Mouse (Mus musculus) cerebral cortex, adult 2 months (tissue): ENCODE data around the gene Tnfsf14.

Experiments
- WGBS: fragments of 180-500 bp; shearing (Covaris S2); methylation state at CpG from one replicate; pipeline ENCODE4 v1.1.7; 2018; 5-methylcytosine and 5-hydroxymethylcytosine counted together

Gene Tnfsf14

DNA sequence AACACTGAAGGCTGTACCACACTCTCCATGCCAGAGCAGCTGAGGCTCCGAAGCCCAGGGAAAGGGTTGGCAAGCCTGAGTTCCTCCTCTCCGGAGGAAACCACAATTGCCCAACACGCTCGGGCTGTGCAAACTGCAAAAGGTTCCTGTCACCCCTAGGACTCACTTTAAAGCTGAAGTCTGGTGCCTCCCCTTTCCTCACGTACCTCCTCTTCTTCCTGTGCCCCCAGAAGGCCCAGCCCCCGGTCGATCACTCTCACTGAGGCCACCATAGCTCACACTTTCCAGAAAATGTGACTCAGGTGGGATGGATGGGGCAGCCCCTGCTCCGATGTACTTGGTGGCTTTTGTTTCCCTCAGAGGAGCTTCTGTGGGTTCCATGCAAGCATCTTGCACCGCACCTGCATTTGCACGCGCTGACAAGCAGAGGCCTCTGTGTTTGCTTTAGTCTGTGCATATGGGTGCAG, at the start of gene Tnfsf14:
TSS of gene Tnfsf14 (minus strand) at position 137 of the 467 bp plus-strand sequence.
- 77% methylated on average over 11 of the region's 11 CpGs for WGBS

DNA sequence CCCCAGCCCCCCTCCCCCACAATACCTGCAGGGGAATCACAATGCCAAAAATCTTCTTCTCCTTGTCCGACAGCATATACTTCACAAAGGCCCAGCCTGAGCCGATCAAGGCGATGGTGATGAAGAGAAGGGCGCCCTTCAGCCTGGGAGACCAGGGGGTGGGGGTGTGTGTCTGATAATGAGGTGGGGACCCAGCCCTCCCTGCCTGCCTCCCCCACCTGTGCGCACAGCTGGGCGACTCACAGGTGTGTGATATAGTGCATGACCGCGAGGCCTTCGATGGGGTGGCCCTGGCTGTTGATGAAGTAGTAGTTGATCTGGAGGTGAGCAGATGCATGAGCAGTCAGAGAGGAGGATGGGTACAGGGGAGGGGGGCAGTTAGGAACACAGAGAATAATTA, 43.2 kb upstream of the Tnfsf14 start:
- WGBS, result 95% methylated on average over 9 of the region's 9 CpGs

DNA sequence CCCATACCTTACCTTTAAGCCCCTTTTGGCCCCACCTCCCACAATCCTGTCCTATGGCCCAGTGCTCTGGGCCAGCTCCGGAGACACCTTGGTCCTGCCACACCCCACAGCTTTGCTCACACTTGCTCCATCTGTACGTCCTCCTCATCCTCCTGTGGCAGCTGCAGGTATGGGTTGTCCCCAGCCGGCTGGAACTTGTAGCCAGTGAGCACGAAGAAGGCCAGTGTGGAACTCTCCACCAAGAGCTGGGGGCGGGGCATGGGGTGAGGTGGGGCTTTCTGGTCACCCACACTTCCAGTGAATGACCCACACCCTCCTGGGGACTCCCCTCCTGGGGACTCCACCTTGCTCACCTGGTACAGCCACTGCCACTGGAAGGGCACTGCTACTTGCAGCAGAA, 41.8 kb upstream of the Tnfsf14 start:
- 94% methylated on average over 5 of the region's 5 CpGs for WGBS

DNA sequence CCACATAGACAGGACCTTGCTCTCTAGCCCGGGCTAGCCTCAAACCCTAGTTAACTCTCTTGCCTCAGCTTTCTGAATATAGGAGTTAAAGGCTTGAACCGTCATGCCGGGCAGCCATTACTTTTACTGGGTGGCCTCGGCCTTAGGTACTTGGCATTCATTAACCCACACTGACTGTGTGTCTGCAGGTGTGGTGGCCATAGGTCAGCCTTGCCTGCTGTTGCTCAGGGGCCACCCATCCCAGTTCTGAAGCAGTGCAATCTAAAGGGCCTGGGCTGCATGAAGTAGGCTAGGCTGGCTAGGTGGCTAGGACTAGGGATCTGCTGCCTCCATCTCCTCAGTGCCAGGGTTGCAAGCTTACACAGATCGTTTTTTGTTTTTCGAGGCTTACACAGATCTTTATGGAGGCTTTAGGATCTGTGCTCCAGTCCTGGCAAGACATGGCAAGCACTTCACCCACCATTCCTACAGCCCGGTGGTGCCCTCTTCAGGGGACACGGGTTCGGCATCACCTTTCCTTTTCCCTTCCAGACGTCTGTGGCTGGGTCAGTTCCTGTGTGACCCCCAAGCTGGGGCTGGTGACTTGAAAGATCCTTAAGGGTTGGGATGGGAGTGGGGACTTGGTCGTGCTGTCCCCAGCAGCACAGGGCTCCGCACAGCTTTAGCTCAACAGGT, 40.4 kb upstream of the Tnfsf14 start:
- 81% methylated on average over 12 of the region's 12 CpGs for WGBS

DNA sequence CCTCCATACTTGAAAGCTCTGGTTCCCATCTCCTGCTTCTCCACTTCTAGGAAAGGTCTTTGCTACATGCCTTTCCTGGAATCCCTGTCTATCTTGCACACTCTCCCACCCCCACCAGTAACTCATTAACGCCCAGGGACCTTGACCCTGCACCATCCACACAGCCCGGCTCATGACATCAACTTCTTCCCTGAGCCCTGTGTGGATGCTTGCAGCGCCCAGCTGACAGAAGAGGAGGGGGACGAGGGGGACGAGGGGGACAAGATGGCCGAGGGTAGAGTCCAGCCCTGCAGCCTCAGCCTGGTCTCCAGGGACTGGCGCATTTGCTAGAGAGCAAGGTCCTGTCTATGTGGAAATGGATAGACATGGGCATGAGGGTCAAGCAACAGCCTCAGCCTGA, 39.1 kb upstream of the Tnfsf14 start:
- WGBS, result 59% methylated on average over 7 of the region's 7 CpGs

DNA sequence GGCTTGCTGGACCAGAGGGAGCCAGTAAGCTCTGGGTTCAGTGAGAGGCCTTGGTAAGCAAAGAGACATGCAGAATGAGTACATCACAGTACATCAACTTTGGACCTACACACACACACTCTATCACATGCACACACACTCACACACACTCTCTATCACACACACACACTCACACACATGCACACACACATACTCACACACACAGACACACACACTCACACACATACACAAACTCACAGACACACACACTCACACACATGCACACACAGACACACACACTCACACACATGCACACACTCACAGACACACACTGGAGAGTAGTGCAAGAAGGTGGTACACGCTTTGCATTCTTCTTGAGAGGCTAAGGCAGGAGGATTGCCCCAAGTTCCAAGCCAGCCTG, 38.2 kb upstream of the Tnfsf14 start:
- WGBS, result 88% methylated on average over 1 of the region's 1 CpGs

DNA sequence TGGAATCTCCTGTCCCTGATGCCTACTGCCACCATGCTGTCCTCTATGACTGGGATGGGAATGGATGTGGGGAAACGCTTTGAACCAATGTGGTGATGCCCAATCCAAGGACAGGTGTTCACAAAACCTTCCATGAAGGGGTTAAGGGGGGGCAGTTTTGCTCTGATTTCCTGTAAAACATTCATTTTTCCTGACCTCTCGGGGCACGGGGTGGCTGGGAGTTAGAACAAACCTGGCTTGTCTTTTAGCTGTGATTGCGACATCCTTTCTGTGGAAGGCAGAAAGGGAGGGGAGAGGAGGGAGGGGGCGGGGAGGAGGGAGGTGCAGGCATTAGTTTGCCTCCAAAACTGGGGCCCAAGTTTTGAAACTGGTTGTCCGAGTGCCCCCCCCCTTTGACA, 36.8 kb upstream of the Tnfsf14 start:
- 65% methylated on average over 6 of the region's 6 CpGs for WGBS

DNA sequence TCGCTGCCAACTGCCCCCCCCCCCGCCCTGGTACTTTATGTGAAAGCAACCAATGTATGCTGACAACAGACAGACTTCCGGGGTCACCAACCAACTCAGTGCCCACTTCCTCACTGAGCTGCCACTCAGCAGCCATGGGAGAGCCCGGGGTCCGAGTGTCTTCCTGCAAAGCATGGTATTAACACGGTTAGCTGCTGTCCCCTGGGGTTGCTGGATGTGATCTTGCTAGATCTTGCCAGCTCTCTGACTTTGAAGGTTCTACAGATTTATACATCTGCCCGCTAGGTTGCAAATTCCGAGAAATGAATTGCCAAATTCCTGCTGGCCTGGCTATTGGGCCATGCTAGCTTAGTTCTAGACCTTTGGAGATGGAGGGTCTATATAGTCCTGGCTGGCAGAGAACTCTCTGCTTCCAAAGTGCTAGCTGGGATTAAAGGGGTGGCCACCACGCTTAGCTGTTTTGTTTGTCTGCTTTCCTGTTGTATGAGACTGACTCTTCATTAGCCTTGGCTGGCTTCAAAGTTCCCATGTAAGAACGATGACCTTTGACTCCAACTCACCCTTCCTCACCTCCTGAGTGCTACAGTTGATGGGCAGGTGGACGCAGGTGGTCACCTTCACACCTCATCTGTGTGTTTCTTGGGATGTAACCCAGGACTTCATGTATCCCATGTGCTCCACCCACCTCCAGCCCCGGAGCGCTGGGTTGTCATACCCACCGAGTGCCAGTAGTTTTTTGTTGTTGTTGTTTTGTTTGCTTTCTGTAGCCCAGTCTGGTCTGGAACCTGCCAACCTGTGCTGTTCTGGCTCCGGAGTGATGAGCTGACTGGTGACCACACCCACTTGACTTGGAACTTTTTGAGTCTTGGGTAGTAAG, 36.1 kb upstream of the Tnfsf14 start:
- 78% methylated on average over 15 of the region's 15 CpGs for WGBS

DNA sequence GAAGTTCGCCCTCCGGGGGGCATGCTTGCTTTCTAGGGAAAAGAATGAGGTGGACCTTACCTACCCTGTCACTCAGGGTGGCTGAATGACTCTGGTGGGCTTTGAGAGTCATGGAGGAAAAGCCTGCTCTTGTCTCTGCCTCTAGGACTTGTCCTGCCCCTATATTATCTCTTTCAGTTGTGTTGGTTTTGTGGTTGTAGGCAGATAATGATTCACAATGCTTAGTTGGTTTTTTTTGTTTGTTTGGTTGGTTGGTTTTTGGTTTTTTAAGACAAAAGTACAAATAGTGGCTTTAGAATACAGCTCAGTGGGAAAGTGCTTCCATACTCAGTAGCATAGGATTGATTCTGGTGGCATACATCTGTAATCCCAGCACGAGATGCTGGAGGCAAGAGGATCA, 34.9 kb upstream of the Tnfsf14 start:
- 79% methylated on average over 3 of the region's 3 CpGs for WGBS

DNA sequence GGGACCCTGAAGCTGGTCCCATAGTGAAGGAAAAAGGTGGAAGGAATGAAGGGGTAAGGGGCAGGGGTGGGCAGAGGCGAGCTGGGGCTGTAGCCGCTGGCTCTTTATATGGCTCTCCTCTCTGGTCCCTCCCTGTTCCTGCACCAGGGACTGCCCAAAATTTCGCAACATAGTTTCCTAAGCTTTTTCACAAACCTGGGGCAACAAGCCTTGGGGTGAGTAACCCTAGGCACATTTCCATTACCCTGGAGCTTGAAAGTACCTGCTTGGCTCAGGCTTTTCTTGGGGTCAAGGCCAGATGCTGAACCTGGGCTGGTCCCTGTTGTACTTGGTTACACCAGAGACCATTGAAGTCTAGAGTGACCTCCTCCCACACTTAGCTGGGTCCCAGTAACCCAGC, 34.0 kb upstream of the Tnfsf14 start, which contains the start of gene C3:
TSS of gene C3 (minus strand) at position 123 of the 400 bp plus-strand sequence.
- WGBS, result 86% methylated on average over 3 of the region's 3 CpGs

DNA sequence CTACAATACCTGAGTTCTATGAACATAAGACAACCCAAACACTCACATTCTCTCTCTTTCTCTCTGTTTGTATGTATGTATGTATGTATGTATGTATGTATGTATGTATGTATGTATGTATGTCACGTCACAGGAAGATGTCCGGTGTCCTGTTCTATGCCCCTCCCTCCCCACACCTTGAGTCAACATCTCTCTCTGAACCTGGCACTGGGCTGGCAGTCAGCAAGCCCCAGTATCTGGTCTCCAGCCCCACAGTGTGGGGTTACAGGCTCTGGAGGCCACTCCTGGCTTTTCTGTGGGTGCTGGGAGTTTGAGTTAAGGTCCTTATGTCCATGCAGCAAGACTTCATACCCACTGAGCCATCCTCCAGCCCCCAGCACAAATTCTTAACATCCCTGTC, 33.5 kb upstream of the Tnfsf14 start:
- WGBS, result 95% methylated on average over 2 of the region's 2 CpGs

DNA sequence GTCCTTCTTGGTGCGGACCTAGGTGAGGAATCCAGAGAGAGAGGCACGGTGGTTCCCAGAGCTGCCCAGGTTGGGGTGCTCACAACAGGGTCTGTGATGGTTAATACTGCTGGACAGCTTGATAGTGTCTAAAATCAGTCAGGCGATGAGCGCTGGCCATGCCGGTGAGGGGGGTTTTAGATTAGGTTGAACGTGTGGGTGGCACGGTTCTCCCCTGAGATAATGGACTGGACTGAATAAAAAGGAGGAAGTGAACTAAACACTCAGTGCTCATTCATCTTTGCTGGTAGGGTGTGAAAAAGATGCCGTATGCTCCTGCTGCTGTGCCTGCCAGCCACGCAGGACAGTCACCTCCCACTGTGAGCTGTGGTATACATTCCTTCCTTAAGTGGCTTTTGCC, 29.3 kb upstream of the Tnfsf14 start:
- WGBS, result 71% methylated on average over 9 of the region's 9 CpGs

DNA sequence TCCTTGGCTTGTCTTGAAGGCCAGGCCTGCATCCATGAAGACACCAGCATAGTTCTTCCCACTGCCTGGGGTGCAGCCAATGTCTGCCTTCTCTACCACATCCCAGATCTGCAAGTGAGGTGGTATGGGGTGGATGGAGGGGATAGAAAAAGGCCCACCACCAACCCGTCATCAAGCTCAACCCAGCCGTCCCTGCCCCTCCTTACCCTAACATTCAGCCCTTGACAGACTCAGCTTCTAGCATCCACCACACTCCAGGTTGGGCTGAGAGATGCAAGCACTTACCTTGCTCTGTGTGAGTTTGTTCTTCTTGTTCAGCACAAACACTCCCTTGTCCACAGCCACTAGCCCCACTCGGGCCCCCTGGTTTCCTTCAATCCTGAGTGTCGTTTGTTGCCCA, 27.9 kb upstream of the Tnfsf14 start:
- WGBS, result 83% methylated on average over 4 of the region's 4 CpGs

DNA sequence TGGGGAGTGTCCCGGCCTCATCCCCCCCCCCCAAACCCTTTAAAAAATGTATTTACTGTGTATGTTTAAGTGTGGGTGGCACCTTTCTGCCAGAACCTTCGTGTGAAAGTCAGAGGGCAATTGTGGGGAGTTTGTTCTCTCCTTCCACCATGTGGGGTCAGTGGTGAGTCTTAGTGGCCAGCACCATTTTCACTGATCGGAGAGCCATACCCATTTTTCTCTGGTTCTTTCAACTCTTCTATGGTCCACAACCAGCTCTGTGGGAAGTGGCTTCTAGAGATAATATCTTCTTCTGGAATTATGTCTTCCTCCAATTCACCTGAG, 25.9 kb upstream of the Tnfsf14 start:
- 24% methylated on average over 3 of the region's 3 CpGs for WGBS

DNA sequence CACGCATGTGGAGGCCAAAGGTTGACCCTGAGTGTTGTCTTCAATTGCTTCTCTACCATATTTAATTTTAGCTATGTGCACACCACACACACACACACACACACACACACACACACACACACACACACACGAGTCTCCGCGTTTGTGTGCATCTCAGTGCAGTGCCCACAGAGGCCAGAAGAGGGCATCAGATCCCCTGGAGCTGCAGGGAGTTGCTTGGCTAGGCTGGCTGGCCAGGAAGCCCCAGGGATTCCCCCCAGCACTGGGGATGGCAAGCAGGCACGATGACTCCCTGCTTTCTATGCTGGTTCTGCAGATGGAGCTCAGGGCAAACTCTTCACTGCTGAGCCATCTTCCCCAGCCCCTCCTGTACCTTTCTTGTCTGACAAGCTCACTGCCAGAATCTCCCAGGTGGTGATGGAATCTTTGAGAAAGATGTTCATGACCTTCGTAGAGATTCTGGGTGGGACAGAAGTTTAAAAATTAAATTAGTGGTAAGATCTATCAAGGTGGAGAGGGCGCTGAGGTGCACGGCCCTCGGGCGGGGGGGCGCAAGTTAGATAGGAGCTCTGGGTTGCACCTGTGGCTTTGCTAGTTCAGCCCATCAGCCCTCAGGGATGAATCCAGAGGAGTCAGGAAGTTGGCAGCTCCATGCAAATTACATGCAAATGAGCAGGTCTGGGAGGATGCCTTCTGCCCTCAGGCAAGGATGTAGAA, 25.3 kb upstream of the Tnfsf14 start:
- 19% methylated on average over 11 of the region's 11 CpGs for WGBS

DNA sequence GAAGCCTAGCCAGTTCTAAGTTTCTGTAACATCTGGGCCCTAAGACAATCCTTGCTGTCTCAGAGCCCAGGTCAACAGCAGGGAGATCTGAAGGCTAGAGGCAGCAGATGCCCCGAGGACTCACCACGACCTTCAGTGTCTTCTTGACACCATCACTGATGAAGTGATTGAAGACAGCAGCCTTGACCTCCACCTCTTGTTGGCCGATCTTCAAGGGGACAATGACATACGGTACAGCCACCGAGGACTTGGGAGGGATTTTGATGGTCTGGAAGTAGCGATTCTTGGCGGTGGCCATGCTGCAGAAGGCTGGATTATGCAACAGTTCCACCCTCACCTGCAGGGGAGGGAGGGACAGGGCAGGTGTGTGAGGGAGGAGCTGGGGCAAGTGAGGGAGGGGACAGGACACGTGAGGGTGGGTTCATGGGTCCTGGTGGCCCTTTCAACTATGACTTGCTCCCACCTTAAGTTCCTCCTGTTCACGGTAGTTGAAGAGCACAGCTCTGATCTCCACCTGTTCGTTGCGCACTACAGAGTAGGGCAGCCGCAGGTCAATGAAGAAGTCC, 24.4 kb upstream of the Tnfsf14 start:
- 81% methylated on average over 12 of the region's 12 CpGs for WGBS

DNA sequence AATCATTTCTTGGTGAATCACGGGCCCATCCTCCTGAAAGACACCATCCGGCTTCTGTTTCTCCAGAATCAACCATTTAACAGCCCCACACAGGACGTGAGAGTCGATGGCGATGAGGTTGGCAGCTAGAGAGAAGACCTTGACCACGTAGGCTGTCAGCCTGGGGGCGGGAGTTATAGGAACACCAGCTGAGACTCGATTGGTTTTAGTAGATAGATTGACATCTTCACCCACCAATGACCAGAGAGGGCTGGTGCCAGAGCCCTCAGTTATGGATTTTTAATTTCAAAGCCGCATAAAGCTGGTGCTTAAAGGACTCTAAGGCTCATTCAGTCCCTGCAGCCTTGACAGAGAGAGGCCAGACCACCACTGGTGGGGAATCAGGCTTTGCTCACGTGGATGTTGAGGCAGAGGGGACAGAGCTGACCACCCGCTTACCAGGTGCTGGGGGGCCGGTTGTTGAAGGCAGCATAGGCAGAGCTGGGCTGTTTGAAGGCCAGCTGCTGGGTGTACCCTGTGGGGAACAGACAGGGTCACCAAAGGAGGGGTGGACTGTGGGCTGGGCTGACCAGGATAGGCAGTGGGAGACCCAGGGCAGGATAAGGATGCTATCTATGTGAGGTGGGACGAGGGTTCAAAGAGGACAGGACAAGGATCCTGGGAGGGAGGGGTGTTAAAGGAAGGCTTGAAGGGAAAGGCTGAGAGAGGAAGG, 20.9 kb upstream of the Tnfsf14 start:
- 51% methylated on average over 13 of the region's 13 CpGs for WGBS

DNA sequence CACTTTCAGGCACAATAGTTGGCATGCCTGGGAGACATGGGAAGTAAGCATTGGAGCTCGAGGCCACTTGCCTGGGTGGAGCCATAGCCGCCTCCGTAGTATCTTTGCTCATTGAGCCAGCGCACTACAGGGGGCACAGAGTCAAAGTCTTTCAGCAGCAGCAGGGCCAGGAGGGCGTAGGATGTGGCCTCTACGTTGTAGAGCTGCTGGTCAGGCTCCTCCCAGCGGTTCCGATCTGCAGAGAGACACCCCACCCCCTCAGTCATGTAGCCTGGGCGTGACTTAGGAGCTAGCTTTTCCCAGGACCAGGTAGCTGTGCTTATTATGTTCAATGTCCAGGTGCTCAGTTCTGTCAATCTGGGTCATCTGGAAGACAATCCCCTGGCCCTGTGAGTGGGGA, 17.5 kb upstream of the Tnfsf14 start:
- WGBS, result 65% methylated on average over 9 of the region's 9 CpGs

DNA sequence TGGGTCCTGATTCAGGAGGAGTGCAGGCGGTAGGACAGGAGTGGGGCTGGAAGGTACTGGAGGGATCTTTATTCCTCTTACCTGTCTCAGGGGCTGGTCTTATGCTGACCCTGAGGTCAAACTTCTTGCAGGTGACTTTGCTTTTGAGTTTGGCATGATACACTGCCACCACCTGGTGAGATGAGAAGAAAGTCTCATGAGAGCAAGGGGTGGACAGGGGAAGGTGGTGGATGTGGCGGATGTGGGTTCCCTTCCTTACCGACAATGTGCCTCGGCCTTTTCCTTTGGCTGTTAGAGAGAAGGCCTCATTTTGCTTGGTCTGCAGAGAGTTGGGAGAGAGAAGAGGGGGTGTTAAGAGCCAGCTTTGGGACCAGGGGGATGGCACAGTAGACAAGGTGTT, 15.4 kb upstream of the Tnfsf14 start:
- WGBS, result 67% methylated on average over 4 of the region's 4 CpGs

DNA sequence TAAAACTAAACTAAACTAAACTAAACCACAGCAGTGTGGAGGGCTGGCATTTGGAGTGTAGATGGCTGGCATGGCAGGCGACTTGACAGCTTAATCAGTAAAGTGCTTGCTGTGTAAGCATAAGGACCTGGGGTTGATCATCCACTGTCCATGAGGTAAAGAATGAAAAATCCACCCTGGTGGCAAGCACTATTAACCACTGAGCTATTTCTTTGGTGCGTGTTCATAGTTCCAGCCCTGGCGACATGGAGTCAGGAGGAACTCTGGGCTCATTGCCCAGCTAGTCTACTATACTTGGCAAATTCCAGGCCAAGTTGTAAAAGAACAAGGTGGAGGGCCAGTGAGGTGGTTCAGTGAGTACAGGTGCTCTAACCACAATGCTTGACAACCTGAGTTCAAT, 14.0 kb upstream of the Tnfsf14 start:
- WGBS, result 67% methylated on average over 3 of the region's 3 CpGs
